Comparison of ENCODE assay signal across 8 mouse cellular contexts in genomic region chr2:156439666-156440462, GRCm38 (mm10). TPM values are rescaled to one million over a fixed set of nuclear protein-coding genes. Genes with fewer than 3 reads are reported as not detected.
A peak's percentile ranks its signal among the peaks of the same experiment; 100 is the strongest.
DNase-seq lines count a peak whose midpoint lies in the region; ATAC-seq and TF ChIP-seq lines count a peak whose summit lies in the region.

No protein-coding gene starts in this region.

- WGBS in neural tube, embryonic 15.5 days: 46% methylated on average over 11 of the region's 11 CpGs
- WGBS in heart, embryonic 14.5 days: 17% methylated on average over 11 of the region's 11 CpGs

- no peak for TF ChIP-seq CTCF in layer of hippocampus, adult 2 months (conservative IDR thresholded peaks at IDR 0.05)

- H3K9me3 ChIP-seq in neural tube, embryonic 15.5 days (replicated peaks): no peaks in the 10 kb centered on the region
- no peaks in the 10 kb centered on the region for H3K9me3 ChIP-seq in heart, embryonic 14.5 days (ENCODE audit: control insufficient read depth, low read length)

- no peaks in the 10 kb centered on the region for H3K27me3 ChIP-seq in neural tube, embryonic 15.5 days (replicated peaks)
- no peaks in the 10 kb centered on the region for H3K27me3 ChIP-seq in heart, embryonic 14.5 days (ENCODE audit: control insufficient read depth, insufficient read depth, low read length)

- ATAC-seq in neural tube, embryonic 15.5 days (ENCODE audit: low FRiP score): no peak
- ATAC-seq in heart, embryonic 14.5 days (ENCODE audit: insufficient number of reproducible peaks, insufficient read depth, low FRiP score, low read depth): peak; percentile 64

- H3K9ac ChIP-seq in neural tube, embryonic 15.5 days (replicated peaks): no peak overlapping the region
- no peak overlapping the region; the same call in 1 of the 2 replicates for H3K9ac ChIP-seq in heart, embryonic 14.5 days (ENCODE audit: low read length)

- peak; percentile 49 for DNase-seq in neural tube, embryonic 10.5 days (ENCODE audit: extremely low spot score, low spot score)
- peak; percentile 63 to 72 for DNase-seq in kidney, postnatal 25 days
- DNase-seq in testis, postnatal 10 days (ENCODE audit: low spot score): peak; percentile 73
- DNase-seq in retina, embryonic 14.5 days (ENCODE audit: low spot score): no peak
- no peak for DNase-seq in layer of hippocampus, adult 2 months (ENCODE audit: low spot score in 2 of 2)
- no peak for DNase-seq in right cerebral cortex, postnatal 36 days (ENCODE audit: low spot score in 2 of 2)

- H3K4me3 ChIP-seq in neural tube, embryonic 15.5 days (replicated peaks): no peak overlapping the region
- H3K4me3 ChIP-seq in heart, embryonic 14.5 days (ENCODE audit: control insufficient read depth in 1 of 2, insufficient read depth in 1 of 2, low read depth in 1 of 2, low read length in 2 of 2): no peak overlapping the region
- no peak overlapping the region for H3K4me3 ChIP-seq in layer of hippocampus, adult 2 months

- H3K36me3 ChIP-seq in neural tube, embryonic 15.5 days: peaks cover 30% of the 10 kb centered on the region
- no peaks in the 10 kb centered on the region for H3K36me3 ChIP-seq in heart, embryonic 14.5 days (ENCODE audit: control insufficient read depth, insufficient read depth, low read length)

- no peak overlapping the region for H3K27ac ChIP-seq in neural tube, embryonic 15.5 days (replicated peaks)
- H3K27ac ChIP-seq in heart, embryonic 14.5 days (replicated peaks in 1 of 2; ENCODE audit: control insufficient read depth in 1 of 2, insufficient read depth in 1 of 2, low read depth in 2 of 2, low read length in 2 of 2): peak overlapping the region; percentile 19 to 34
- H3K27ac ChIP-seq in layer of hippocampus, adult 2 months: no peak overlapping the region

- peaks cover 6% of the 10 kb centered on the region for H3K4me1 ChIP-seq in neural tube, embryonic 15.5 days
- peaks cover 38 to 39% of the 10 kb centered on the region in 2 experiments for H3K4me1 ChIP-seq in heart, embryonic 14.5 days (ENCODE audit: control insufficient read depth in 2 of 2, insufficient read depth in 2 of 2, low read length in 2 of 2)

- no peak overlapping the region for H3K4me2 ChIP-seq in neural tube, embryonic 15.5 days
- H3K4me2 ChIP-seq in heart, embryonic 14.5 days (ENCODE audit: low read length): peak overlapping the region; percentile 31; the same call in 1 of the 2 replicates

RNA-seq across cellular contexts. Expression of gene Epb41l1, which starts 19.2 kb away (rescaled TPM):
- polyA plus RNA-seq in neural tube, embryonic 15.5 days (2015; fragmentation: Nextera tagmentation; extraction: Ambion mirVana): 12.3 and 14.8 TPM in 2 replicates
- 1.4 and 1.6 TPM in 2 replicates for polyA plus RNA-seq in heart, embryonic 14.5 days (2014; fragmentation: Nextera tagmentation; extraction: Ambion mirVana)
- total RNA-seq in layer of hippocampus, adult 2 months (2021): 100 to 1,000 TPM; 340 to 347 TPM

Comparison
In these comparisons a context has a peak if more than half of its experiments do, and no peak if none do; other contexts are left out.
1. DNase-seq: peak in neural tube, embryonic 10.5 days (single experiment), kidney, postnatal 25 days (2 of 2) and testis, postnatal 10 days (single experiment); none in retina, embryonic 14.5 days (single experiment), layer of hippocampus, adult 2 months (0 of 2) and right cerebral cortex, postnatal 36 days (0 of 2).
2. H3K27ac ChIP-seq: peak in heart, embryonic 14.5 days (2 of 2); none in neural tube, embryonic 15.5 days (single experiment) and layer of hippocampus, adult 2 months (single experiment).